Mouse (Mus musculus): ENCODE measurements around the gene Btbd35f29. TPM values are rescaled to one million over a fixed set of nuclear protein-coding genes. Genes with fewer than 3 reads are reported as not detected.

The Btbd35f29 gene
- not detected for polyA plus RNA-seq (2014; fragmentation: Illumina TruSeq; extraction: RNeasy Lipid Tissue Mini Kit (QIAGEN cat#74804); ENCODE audit: low replicate concordance)

GRCm38 (mm10) chrX:31117374-31117773 is at the start of gene Btbd35f29:
Btbd35f29 (plus strand) TSS chrX:31117674.

Other genes starting within 250 kb of the Btbd35f29 start
- gene Spin2f, start 136.2 kb downstream of the Btbd35f29 start, polyA plus RNA-seq (2014; fragmentation: Illumina TruSeq; extraction: RNeasy Lipid Tissue Mini Kit (QIAGEN cat#74804); ENCODE audit: low replicate concordance) = not detected
- not detected for gene Btbd35f26, start 218.8 kb downstream of the Btbd35f29 start, polyA plus RNA-seq (2014; fragmentation: Illumina TruSeq; extraction: RNeasy Lipid Tissue Mini Kit (QIAGEN cat#74804); ENCODE audit: low replicate concordance)